Mouse (Mus musculus): ENCODE data around the gene Gm20671. TPM values are rescaled to one million over a fixed set of nuclear protein-coding genes. Genes with fewer than 3 reads are reported as not detected.
"Not testable (repeated sequence)": the region's sequence is repeated elsewhere in the genome, so short reads cannot be mapped to it uniquely, and the experiment has no call there.

The Gm20671 gene
- polyA plus RNA-seq, 1 experiment, result 5.9 TPM

DNA sequence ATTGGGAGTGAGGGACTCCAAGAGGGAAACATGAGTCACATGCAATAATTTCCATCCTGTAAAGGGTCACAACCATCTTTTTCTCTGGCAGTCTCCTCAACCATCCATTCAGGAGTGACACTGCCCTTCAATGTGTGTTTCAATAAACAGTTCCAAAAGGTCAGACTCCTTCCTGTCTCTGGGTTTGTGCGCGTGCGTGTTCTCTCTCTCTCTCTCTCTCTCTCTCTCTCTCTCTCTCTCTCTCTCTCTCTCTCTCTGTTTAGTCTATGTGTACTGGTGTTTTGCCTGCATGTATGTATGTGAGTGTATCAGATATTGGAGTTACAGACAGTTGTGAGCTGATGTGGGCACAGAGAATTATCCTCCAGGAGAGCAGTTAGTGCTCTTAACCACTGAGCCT lies 59.9 kb downstream of the Gm20671 start:
- no peaks in the 10 kb centered on the region for H3K27me3 ChIP-seq (ENCODE audit: control insufficient read depth, insufficient read depth, low read length)
- no peak overlapping the region for H3K27ac ChIP-seq (ENCODE audit: insufficient read depth, low read length)
- TF ChIP-seq CTCF (IDR thresholded peaks at IDR 0.05; ENCODE audit: extremely low read depth, insufficient read depth, insufficient read length, insufficient replicate concordance), result no peak
- no peak for TF ChIP-seq POLR2A (IDR thresholded peaks at IDR 0.05; ENCODE audit: low read depth, low read length)
- 75% methylated on average over 3 of the region's 3 CpGs for WGBS
- no peaks in the 10 kb centered on the region for H3K4me1 ChIP-seq (ENCODE audit: control insufficient read depth, insufficient read depth, insufficient read length)
- no peak for DNase-seq (ENCODE audit: low read depth in 1 of 2, low spot score in 2 of 2)
- peaks cover 10% of the 10 kb centered on the region for H3K36me3 ChIP-seq (ENCODE audit: control insufficient read depth, insufficient read depth, low read length)
- H3K4me3 ChIP-seq (ENCODE audit: extremely low read depth, insufficient read depth, insufficient read length), result no peak overlapping the region

DNA sequence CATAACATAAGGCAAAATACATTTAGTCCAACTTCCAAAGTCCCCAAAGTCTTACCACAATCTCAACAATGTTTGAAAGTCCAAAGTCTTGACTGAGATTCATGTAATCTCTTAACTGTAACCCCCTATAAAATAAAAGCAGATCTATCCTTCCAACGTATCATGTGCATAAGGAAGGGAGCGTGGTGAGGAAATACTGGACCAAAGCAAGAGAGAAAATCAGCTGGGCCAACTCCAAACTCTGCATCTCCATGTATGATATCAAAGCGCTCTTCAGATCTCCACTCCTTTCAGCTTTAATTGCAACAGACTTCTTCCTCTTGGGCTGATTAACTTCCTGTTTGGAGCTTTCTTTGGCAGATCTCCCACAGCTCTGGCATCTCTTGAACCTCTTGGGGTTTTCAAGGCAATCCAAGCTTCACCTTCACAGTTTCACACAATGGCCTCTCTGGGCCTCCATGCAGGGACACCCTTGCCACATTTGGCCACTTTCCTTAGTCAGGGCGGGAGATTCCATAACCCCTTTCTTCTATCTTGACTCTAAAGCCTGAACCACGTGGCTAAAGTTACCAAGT lies 65.3 kb downstream of the Gm20671 start:
- H3K27me3 ChIP-seq (ENCODE audit: control insufficient read depth, insufficient read depth, low read length), result no peaks in the 10 kb centered on the region
- H3K4me1 ChIP-seq (ENCODE audit: control insufficient read depth, insufficient read depth, insufficient read length), result no peaks in the 10 kb centered on the region; the same call in 1 of the 2 replicates
- DNase-seq (ENCODE audit: low read depth in 1 of 2, low spot score in 2 of 2), result no peak
- no peak overlapping the region for H3K4me3 ChIP-seq (ENCODE audit: extremely low read depth, insufficient read depth, insufficient read length)
- 55% methylated on average over 5 of the region's 5 CpGs for WGBS
- H3K27ac ChIP-seq (ENCODE audit: insufficient read depth, low read length), result no peak overlapping the region
- peaks cover 9% of the 10 kb centered on the region for H3K36me3 ChIP-seq (ENCODE audit: control insufficient read depth, insufficient read depth, low read length)
- TF ChIP-seq CTCF (IDR thresholded peaks at IDR 0.05; ENCODE audit: extremely low read depth, insufficient read depth, insufficient read length, insufficient replicate concordance), result no peak
- no peak for TF ChIP-seq POLR2A (IDR thresholded peaks at IDR 0.05; ENCODE audit: low read depth, low read length)

DNA sequence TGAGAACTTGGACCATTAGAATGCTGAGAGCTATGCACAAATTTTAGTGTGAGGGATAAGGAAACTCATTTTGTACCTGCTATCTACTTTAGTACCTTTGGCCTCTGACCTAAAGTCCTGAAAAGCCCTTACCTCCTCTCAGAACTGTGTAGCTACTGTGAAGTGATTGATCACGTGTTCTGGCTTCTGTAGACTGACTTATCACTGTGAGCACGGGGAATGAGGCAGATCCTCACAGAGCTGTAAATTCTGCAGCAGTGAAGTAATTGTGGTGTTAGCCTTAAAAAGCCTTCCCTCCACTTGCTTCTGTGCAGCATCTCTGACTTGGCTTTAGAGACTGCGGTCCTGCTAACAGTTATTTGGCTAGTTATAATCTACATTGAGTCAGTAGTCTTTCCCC lies 66.1 kb downstream of the Gm20671 start:
- H3K27ac ChIP-seq (ENCODE audit: insufficient read depth, low read length), result no peak overlapping the region
- no peaks in the 10 kb centered on the region; the same call in 1 of the 2 replicates for H3K4me1 ChIP-seq (ENCODE audit: control insufficient read depth, insufficient read depth, insufficient read length)
- 96% methylated on average over 3 of the region's 3 CpGs for WGBS

DNA sequence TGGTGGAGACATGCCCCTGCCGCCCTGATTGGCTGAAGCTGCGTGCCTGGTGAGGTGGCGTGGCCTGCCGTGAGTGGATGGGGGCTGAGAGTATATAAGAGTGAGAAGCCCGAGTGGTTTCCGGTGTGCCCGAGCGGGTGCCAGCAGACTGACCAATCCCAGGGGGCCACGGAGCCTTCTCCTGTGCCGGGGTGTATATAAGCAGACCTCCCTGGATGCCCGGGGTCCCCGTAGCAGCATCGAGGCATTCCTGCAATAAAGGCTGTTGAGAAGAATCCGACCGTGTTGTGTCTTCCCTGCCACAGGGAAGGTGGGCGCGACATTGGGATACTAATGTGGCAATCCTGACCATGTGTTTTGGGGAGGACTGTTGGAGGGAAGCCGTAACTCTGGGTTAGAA lies 66.6 kb downstream of the Gm20671 start:
- not testable (repeated sequence) for H3K27me3 ChIP-seq (ENCODE audit: control insufficient read depth, insufficient read depth, low read length); H3K4me3 ChIP-seq (ENCODE audit: extremely low read depth, insufficient read depth, insufficient read length); DNase-seq (ENCODE audit: low read depth in 1 of 2, low spot score in 2 of 2); H3K36me3 ChIP-seq (ENCODE audit: control insufficient read depth, insufficient read depth, low read length); H3K4me1 ChIP-seq (ENCODE audit: control insufficient read depth, insufficient read depth, insufficient read length); H3K27ac ChIP-seq (ENCODE audit: insufficient read depth, low read length)
- WGBS, result 96% methylated on average over 18 of the region's 18 CpGs

More for the DNA sequence above, 66.1 kb downstream of the Gm20671 start:
- no peak overlapping the region for H3K4me3 ChIP-seq (ENCODE audit: extremely low read depth, insufficient read depth, insufficient read length)
- no peak for DNase-seq (ENCODE audit: low read depth in 1 of 2, low spot score in 2 of 2)
- peaks cover 9% of the 10 kb centered on the region for H3K36me3 ChIP-seq (ENCODE audit: control insufficient read depth, insufficient read depth, low read length)
- H3K27me3 ChIP-seq (ENCODE audit: control insufficient read depth, insufficient read depth, low read length), result no peaks in the 10 kb centered on the region
- TF ChIP-seq CTCF (IDR thresholded peaks at IDR 0.05; ENCODE audit: extremely low read depth, insufficient read depth, insufficient read length, insufficient replicate concordance) (no peak), POLR2A (IDR thresholded peaks at IDR 0.05; ENCODE audit: low read depth, low read length) (no peak)

DNA sequence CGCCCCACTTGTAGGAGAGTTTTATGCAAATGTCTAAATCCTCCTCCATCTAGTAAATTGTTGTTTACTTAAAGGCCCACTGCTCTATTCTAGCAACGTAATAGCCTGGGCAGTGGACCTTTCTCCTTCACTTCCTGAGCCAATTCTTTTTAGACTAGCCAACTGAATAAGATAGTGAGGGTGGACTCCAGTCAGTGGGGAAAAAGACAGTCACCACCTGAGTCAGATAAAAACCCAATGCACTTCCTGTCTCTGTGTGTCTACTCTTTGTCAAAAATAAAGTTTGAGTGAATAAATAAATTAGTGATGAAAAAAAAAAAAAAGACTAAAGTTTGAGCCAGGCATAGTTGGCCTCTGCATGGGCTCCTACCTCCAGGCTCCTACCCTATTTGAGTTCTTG lies 67.2 kb downstream of the Gm20671 start:
- no peak overlapping the region for H3K27ac ChIP-seq (ENCODE audit: insufficient read depth, low read length)
- no peak overlapping the region for H3K4me3 ChIP-seq (ENCODE audit: extremely low read depth, insufficient read depth, insufficient read length)
- H3K27me3 ChIP-seq (ENCODE audit: control insufficient read depth, insufficient read depth, low read length), result no peaks in the 10 kb centered on the region
- no peaks in the 10 kb centered on the region; the same call in 1 of the 2 replicates for H3K4me1 ChIP-seq (ENCODE audit: control insufficient read depth, insufficient read depth, insufficient read length)
- TF ChIP-seq POLR2A (IDR thresholded peaks at IDR 0.05; ENCODE audit: low read depth, low read length) (no peak), CTCF (IDR thresholded peaks at IDR 0.05; ENCODE audit: extremely low read depth, insufficient read depth, insufficient read length, insufficient replicate concordance) (no peak)
- peaks cover 9% of the 10 kb centered on the region for H3K36me3 ChIP-seq (ENCODE audit: control insufficient read depth, insufficient read depth, low read length)
- WGBS, result 68% methylated on average over 2 of the region's 2 CpGs
- DNase-seq (ENCODE audit: low read depth in 1 of 2, low spot score in 2 of 2), result no peak

DNA sequence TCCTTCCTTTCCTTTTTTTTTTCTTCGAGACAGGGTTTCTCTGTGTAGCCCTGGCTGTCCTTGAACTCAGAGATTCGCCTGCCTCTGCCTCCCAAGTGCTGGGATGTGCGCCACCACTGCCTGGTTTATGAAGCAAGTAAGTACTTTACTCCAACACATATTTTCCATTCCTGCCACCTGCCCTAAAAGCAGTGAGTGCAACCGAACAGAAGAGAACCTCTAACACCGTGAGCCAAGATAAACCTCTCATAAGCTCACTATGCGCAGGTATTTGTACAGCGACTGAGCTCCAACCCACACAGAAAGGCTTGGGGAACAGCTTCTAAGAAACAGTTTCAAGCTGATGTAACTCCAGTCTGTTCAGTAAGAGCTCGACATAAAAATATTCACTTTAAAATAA lies 70.8 kb downstream of the Gm20671 start:
- DNase-seq (ENCODE audit: low read depth in 1 of 2, low spot score in 2 of 2), result no peak
- 87% methylated on average over 8 of the region's 8 CpGs for WGBS
- H3K4me3 ChIP-seq (ENCODE audit: extremely low read depth, insufficient read depth, insufficient read length), result no peak overlapping the region
- peaks cover 4% of the 10 kb centered on the region for H3K4me1 ChIP-seq (ENCODE audit: control insufficient read depth, insufficient read depth, insufficient read length)
- H3K27me3 ChIP-seq (ENCODE audit: control insufficient read depth, insufficient read depth, low read length), result no peaks in the 10 kb centered on the region
- H3K27ac ChIP-seq (ENCODE audit: insufficient read depth, low read length), result no peak overlapping the region
- H3K36me3 ChIP-seq (ENCODE audit: control insufficient read depth, insufficient read depth, low read length), result no peaks in the 10 kb centered on the region
- no peak for TF ChIP-seq POLR2A (IDR thresholded peaks at IDR 0.05; ENCODE audit: low read depth, low read length)
- no peak for TF ChIP-seq CTCF (IDR thresholded peaks at IDR 0.05; ENCODE audit: extremely low read depth, insufficient read depth, insufficient read length, insufficient replicate concordance)

DNA sequence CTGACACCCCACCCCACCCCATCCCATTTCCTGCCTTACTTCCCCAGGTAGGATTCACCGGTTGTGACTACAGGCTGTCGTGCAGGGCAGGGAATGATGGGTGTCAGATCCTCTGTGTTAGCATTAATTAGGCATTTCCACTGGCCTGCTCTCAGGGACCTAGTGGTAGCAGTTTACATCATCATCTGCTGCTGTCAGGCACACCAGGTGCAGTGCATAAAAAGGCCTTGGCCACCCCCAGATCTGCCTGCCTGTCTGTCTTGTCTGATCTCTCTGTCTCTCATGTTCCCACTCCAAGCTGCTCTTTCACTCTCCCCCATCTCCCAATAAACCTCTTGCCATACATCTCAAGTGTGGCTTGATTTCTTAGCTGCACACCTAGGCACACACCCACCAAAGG lies 75.2 kb downstream of the Gm20671 start:
- Histone ChIP-seq H3K27me3 (ENCODE audit: control insufficient read depth, insufficient read depth, low read length) (no peaks in the 10 kb centered on the region), H3K27ac (ENCODE audit: insufficient read depth, low read length) (no peak overlapping the region), H3K36me3 (ENCODE audit: control insufficient read depth, insufficient read depth, low read length) (no peaks in the 10 kb centered on the region), H3K4me1 (ENCODE audit: control insufficient read depth, insufficient read depth, insufficient read length) (peaks cover 10% of the 10 kb centered on the region; the same call in 1 of the 2 replicates), H3K4me3 (ENCODE audit: extremely low read depth, insufficient read depth, insufficient read length) (no peak overlapping the region)
- TF ChIP-seq POLR2A (IDR thresholded peaks at IDR 0.05; ENCODE audit: low read depth, low read length) (no peak), CTCF (IDR thresholded peaks at IDR 0.05; ENCODE audit: extremely low read depth, insufficient read depth, insufficient read length, insufficient replicate concordance) (no peak)
- WGBS, result 71% methylated on average over 2 of the region's 2 CpGs
- DNase-seq (ENCODE audit: low read depth in 1 of 2, low spot score in 2 of 2), result no peak

Measured in spleen, adult 2 months (tissue).